Mouse (Mus musculus) spleen, adult 2 months (tissue): ENCODE measurements around the gene Rnf182. TPM values are rescaled to one million over a fixed set of nuclear protein-coding genes. Genes with fewer than 3 reads are reported as not detected.

Experiments used
- DNase-seq, 2 experiments: peaks; one replicate each; pipeline versions ENCODE4 v3.0.0 to v3.0.0-alpha.2; 2012 to 2021; ENCODE audit warnings: low spot score in 2 of 2, low read depth in 1 of 2
- H3K27ac ChIP-seq: fragments of 200-500 bp; 2 replicates; pipeline ENCODE4 v1.5.1; 2012; ENCODE audit warnings: low read length, inconsistent platforms; ENCODE audit not compliant: insufficient read depth
- H3K27me3 ChIP-seq: fragments of 200-500 bp; 2 replicates; pipeline ENCODE4 v1.6.1; 2012; ENCODE audit warnings: mild to moderate bottlenecking, moderate library complexity, low read length, inconsistent platforms; ENCODE audit not compliant: control insufficient read depth, insufficient read depth
- H3K36me3 ChIP-seq: fragments of 200-500 bp; 2 replicates; pipeline ENCODE4 v1.6.1; 2012; ENCODE audit warnings: mild to moderate bottlenecking, low read length, inconsistent platforms; ENCODE audit not compliant: control insufficient read depth, insufficient read depth
- H3K4me1 ChIP-seq: fragments of 200-500 bp; 2 replicates; pipeline ENCODE4 v1.6.1; 2011; ENCODE audit warnings: inconsistent platforms; ENCODE audit not compliant: control insufficient read depth, insufficient read depth, insufficient read length
- H3K4me3 ChIP-seq: fragments of 200-500 bp; 2 replicates; pipeline ENCODE4 v1.5.1; 2011; ENCODE audit warnings: mild to moderate bottlenecking, inconsistent platforms; ENCODE audit not compliant: insufficient read depth, insufficient read length; ENCODE audit errors: extremely low read depth
- CTCF ChIP-seq: fragments of 200-500 bp; IDR thresholded peaks from 2 replicates; pipeline ENCODE4 v1.5.1; 2011; ENCODE audit warnings: mild to moderate bottlenecking, inconsistent platforms; ENCODE audit not compliant: insufficient read depth, insufficient read length, insufficient replicate concordance; ENCODE audit errors: extremely low read depth
- POLR2A ChIP-seq: fragments of 200-500 bp; IDR thresholded peaks from 2 replicates; pipeline ENCODE4 v1.6.1; 2011; ENCODE audit warnings: low read depth, low read length, inconsistent platforms
- WGBS: fragments of 180-500 bp; shearing (Covaris S2); methylation state at CpG from one replicate; pipeline ENCODE4 v1.1.7; 2018; 5-methylcytosine and 5-hydroxymethylcytosine counted together
- polyA plus RNA-seq: library from polyadenylated mRNA; depleted of rRNA; stranded (reverse); fragments of >200 nt; gene quantifications from 2 replicates; pipeline ENCODE4 v1.2.3, GENCODE M21; 2012

The Rnf182 gene
- polyA plus RNA-seq, 1 experiment, result 0.02 TPM

GRCm38 (mm10) chr13:43631266-43631665, 15.8 kb downstream of the Rnf182 start:
- TF ChIP-seq CTCF (no peak), POLR2A (no peak)
- Histone ChIP-seq H3K27me3 (no peaks in the 10 kb centered on the region), H3K27ac (no peak overlapping the region), H3K4me1 (no peaks in the 10 kb centered on the region), H3K36me3 (no peaks in the 10 kb centered on the region), H3K4me3 (no peak overlapping the region)
- no peak for DNase-seq
- WGBS, result 93% methylated on average over 6 of the region's 6 CpGs

- Histone ChIP-seq H3K27ac (no peak overlapping the region), H3K27me3 (no peaks in the 10 kb centered on the region), H3K36me3 (no peaks in the 10 kb centered on the region), H3K4me3 (no peak overlapping the region), H3K4me1 (no peaks in the 10 kb centered on the region)
- no peak for DNase-seq
- TF ChIP-seq CTCF (no peak), POLR2A (no peak)
- 88% methylated on average over 4 of the region's 4 CpGs for WGBS
Observed at GRCm38 (mm10) chr13:43633024-43633423, 17.5 kb downstream of the Rnf182 start.

GRCm38 (mm10) chr13:43637720-43638119, 22.2 kb downstream of the Rnf182 start:
- H3K4me3 ChIP-seq, result no peak overlapping the region
- WGBS, result 85% methylated on average over 7 of the region's 7 CpGs
- no peak for DNase-seq
- H3K27ac ChIP-seq, result no peak overlapping the region
- no peaks in the 10 kb centered on the region for H3K4me1 ChIP-seq
- no peak for TF ChIP-seq CTCF
- TF ChIP-seq POLR2A, result no peak
- H3K27me3 ChIP-seq, result no peaks in the 10 kb centered on the region
- no peaks in the 10 kb centered on the region for H3K36me3 ChIP-seq

GRCm38 (mm10) chr13:43644991-43645390, 29.5 kb downstream of the Rnf182 start:
- Histone ChIP-seq H3K27me3 (0 out of 2 replicates have a peak, but pooled peaks cover 1% of the 10 kb centered on the region), H3K4me3 (no peak overlapping the region), H3K27ac (no peak overlapping the region), H3K4me1 (no peaks in the 10 kb centered on the region), H3K36me3 (no peaks in the 10 kb centered on the region)
- 73% methylated on average over 1 of the region's 1 CpGs for WGBS
- TF ChIP-seq POLR2A (no peak), CTCF (no peak)
- DNase-seq, result no peak

- H3K27ac ChIP-seq, result no peak overlapping the region
- DNase-seq, result no peak
- no peaks in the 10 kb centered on the region for H3K4me1 ChIP-seq
- 55% methylated on average over 6 of the region's 6 CpGs for WGBS
- H3K4me3 ChIP-seq, result no peak overlapping the region
- H3K36me3 ChIP-seq, result no peaks in the 10 kb centered on the region
- H3K27me3 ChIP-seq, result 0 out of 2 replicates have a peak, but pooled peaks cover 1% of the 10 kb centered on the region
- TF ChIP-seq POLR2A, result no peak
- TF ChIP-seq CTCF, result no peak
Observed at GRCm38 (mm10) chr13:43648556-43648955, 33.0 kb downstream of the Rnf182 start.

GRCm38 (mm10) chr13:43651277-43651676, 35.8 kb downstream of the Rnf182 start:
- no peak for TF ChIP-seq CTCF
- no peak for TF ChIP-seq POLR2A
- Histone ChIP-seq H3K4me3 (no peak overlapping the region), H3K4me1 (no peaks in the 10 kb centered on the region), H3K36me3 (no peaks in the 10 kb centered on the region), H3K27me3 (0 out of 2 replicates have a peak, but pooled peaks cover 1% of the 10 kb centered on the region), H3K27ac (no peak overlapping the region)
- DNase-seq, result no peak
- 90% methylated on average over 3 of the region's 3 CpGs for WGBS

GRCm38 (mm10) chr13:43654091-43654490, 38.6 kb downstream of the Rnf182 start:
- DNase-seq, result no peak
- no peaks in the 10 kb centered on the region for H3K27me3 ChIP-seq
- H3K36me3 ChIP-seq, result no peaks in the 10 kb centered on the region
- H3K4me1 ChIP-seq, result no peaks in the 10 kb centered on the region
- H3K27ac ChIP-seq, result no peak overlapping the region
- H3K4me3 ChIP-seq, result no peak overlapping the region
- TF ChIP-seq POLR2A (no peak), CTCF (no peak)
- WGBS, result 85% methylated on average over 6 of the region's 6 CpGs
